Mouse (Mus musculus): ENCODE results near the gene Fjx1.

GRCm38 (mm10) chr2:102400605-102401351, 51.5 kb downstream of the Fjx1 start:
- TF ChIP-seq POLR2A (IDR thresholded peaks at IDR 0.05; ENCODE audit: borderline replicate concordance, extremely low read depth, low read depth, low read length) (peak; percentile 60; the same call in 1 of the 2 replicates), CTCF (IDR thresholded peaks at IDR 0.05; ENCODE audit: insufficient read depth, low read length) (no peak)

Data from lung, adult 2 months (tissue).